ENCODE assay signal across 9 mouse cellular contexts in genomic region chr15:81904939-81905338, GRCm38 (mm10). TPM values are rescaled to one million over a fixed set of nuclear protein-coding genes. Genes with fewer than 3 reads are reported as not detected.
A peak's percentile ranks its signal among the peaks of the same experiment; 100 is the strongest.
DNase-seq lines count a peak whose midpoint lies in the region; ATAC-seq and TF ChIP-seq lines count a peak whose summit lies in the region.
"Had no signal": no experiment of that assay in that cellular context is flagged by ENCODE, and none has a peak within 500 bp of the region (broad histone marks: within the 10 kb centered on the region; RNA-seq: fewer than 3 reads in every experiment).

No protein-coding gene starts in this region.

- peak; percentile 63 to 86 for DNase-seq in heart, postnatal 10 days
- DNase-seq in heart, embryonic 10.5 days (ENCODE audit: low spot score), result no peak
- peak; percentile 76 for DNase-seq in CH12.LX (ENCODE audit: extremely low read depth)
- DNase-seq in brain, adult 2 months (ENCODE audit: low read depth, low spot score), result peak; percentile 82
- peak; percentile 56 to 83 for DNase-seq in layer of hippocampus, adult 18-20 months (ENCODE audit: low spot score in 2 of 2)
- DNase-seq in spleen, postnatal 14 days (ENCODE audit: low spot score in 2 of 2), result peak; percentile 40 to 72

- peak; percentile 82 to 90 for TF ChIP-seq CTCF in CH12.LX (conservative IDR thresholded peaks at IDR 0.05 in 1 of 2, IDR thresholded peaks at IDR 0.05 in 1 of 2; ENCODE audit: low read depth in 2 of 2, low read length in 2 of 2)

- no peak for TF ChIP-seq POLR2A in CH12.LX (IDR thresholded peaks at IDR 0.05; ENCODE audit: low read depth, low read length)

- no peak overlapping the region for H3K4me3 ChIP-seq in heart, embryonic 10.5 days
- no peak overlapping the region for H3K4me3 ChIP-seq in CH12.LX (replicated peaks in 1 of 3; ENCODE audit: low read depth in 2 of 3, low read length in 2 of 3, poor library complexity in 1 of 3)
- H3K4me3 ChIP-seq: embryonic facial prominence, embryonic 15.5 days had no signal

- peak; percentile 57 for ATAC-seq in erythroid progenitor cell, adult 5-6 weeks (replicated peaks; ENCODE audit: low FRiP score, poor library complexity, severe bottlenecking)
- ATAC-seq in megakaryocyte, adult 5-6 weeks (ENCODE audit: poor library complexity, severe bottlenecking), result peak; percentile 51; the same call in 1 of the 2 replicates

- dilution Hi-C loops in CH12.LX (cut with MboI; ENCODE audit: extremely low pct_ligation_motif_present, extremely low pct_unique_long_range_greater_than_20kb, low sequenced_read_pairs), result no loop called here

- TF ChIP-seq EP300 in CH12.LX (IDR thresholded peaks at IDR 0.05; ENCODE audit: low read length), result no peak

- peak; percentile 77 for TF ChIP-seq RAD21 in CH12.LX (IDR thresholded peaks at IDR 0.05; ENCODE audit: low read depth, low read length)

- no peaks in the 10 kb centered on the region for H3K4me1 ChIP-seq in heart, embryonic 10.5 days
- peaks cover 0 to 7% of the 10 kb centered on the region in 2 experiments; a peak in 2 of 4 replicates for H3K4me1 ChIP-seq in CH12.LX (ENCODE audit: control insufficient read depth in 1 of 2, insufficient read depth in 2 of 2)
- H3K4me1 ChIP-seq: embryonic facial prominence, embryonic 15.5 days had no signal

- 35% methylated on average over 2 of the region's 2 CpGs for WGBS in heart, embryonic 10.5 days

- no peaks in the 10 kb centered on the region for H3K9me3 ChIP-seq in heart, embryonic 10.5 days
- no peaks in the 10 kb centered on the region for H3K9me3 ChIP-seq in CH12.LX (replicated peaks; ENCODE audit: low read length)
- H3K9me3 ChIP-seq: embryonic facial prominence, embryonic 15.5 days had no signal

- intact Hi-C loops in heart, postnatal 10 days (cut with DNase I), result loop anchor here (1.0 kb wide), 1 partner anchor 74 kb away; no protein-coding TSS in a partner anchor

- H3K9ac ChIP-seq in CH12.LX (ENCODE audit: insufficient read depth, low read depth), result no peak overlapping the region
- H3K9ac ChIP-seq: embryonic facial prominence, embryonic 15.5 days had no signal

- in situ Hi-C loops in CH12.LX (cut with MboI; ENCODE audit: low pct_ligation_motif_present, low pct_unique_long_range_greater_than_20kb, low sequenced_read_pairs), result loop anchor here (5.0 to 25.0 kb wide), 2 partner anchors 73 to 193 kb away; no protein-coding TSS in a partner anchor

- H3K27me3 ChIP-seq in heart, embryonic 10.5 days (ENCODE audit: insufficient read depth, poor library complexity, severe bottlenecking), result no peaks in the 10 kb centered on the region
- no peaks in the 10 kb centered on the region for H3K27me3 ChIP-seq in CH12.LX (replicated peaks)
- H3K27me3 ChIP-seq: embryonic facial prominence, embryonic 15.5 days had no signal

- no peaks in the 10 kb centered on the region for H3K79me2 ChIP-seq in CH12.LX (replicated peaks; ENCODE audit: control insufficient read depth, extremely low read depth, insufficient read depth, poor library complexity, severe bottlenecking)

- H3K36me3 ChIP-seq in heart, embryonic 10.5 days, result peaks cover 98% of the 10 kb centered on the region
- H3K36me3 ChIP-seq in CH12.LX (replicated peaks in 1 of 2; ENCODE audit: control insufficient read depth in 1 of 2, insufficient read depth in 1 of 2, low read length in 1 of 2), result peaks cover 83 to 97% of the 10 kb centered on the region in 2 experiments

- H3K27ac ChIP-seq in heart, embryonic 10.5 days, result no peak overlapping the region
- H3K27ac ChIP-seq in CH12.LX (ENCODE audit: insufficient read depth, low read depth), result no peak overlapping the region
- H3K27ac ChIP-seq: embryonic facial prominence, embryonic 15.5 days had no signal

- H3K4me2 ChIP-seq in CH12.LX (ENCODE audit: insufficient read depth, low read depth, poor library complexity, severe bottlenecking), result no peak overlapping the region
- H3K4me2 ChIP-seq: embryonic facial prominence, embryonic 15.5 days had no signal

TF ChIP-seq in CH12.LX, 34 proteins besides CTCF, POLR2A, EP300 and RAD21:
- TF ChIP-seq CHD2 (IDR thresholded peaks at IDR 0.05; ENCODE audit: low read length), result no peak
- no peak for TF ChIP-seq MXI1 (IDR thresholded peaks at IDR 0.05; ENCODE audit: low read depth, low read length)
- no peak for TF ChIP-seq NRF1 (IDR thresholded peaks at IDR 0.05; ENCODE audit: low read depth, low read length)
- TF ChIP-seq KAT2A (IDR thresholded peaks at IDR 0.05; ENCODE audit: insufficient replicate concordance, low read length), result no peak
- peak; percentile 66 for TF ChIP-seq SMC3 (IDR thresholded peaks at IDR 0.05; ENCODE audit: low read depth, low read length)
- TF ChIP-seq ZKSCAN1 (IDR thresholded peaks at IDR 0.05; ENCODE audit: borderline replicate concordance, low read depth, low read length), result no peak
- TF ChIP-seq GABPA (IDR thresholded peaks at IDR 0.05; ENCODE audit: insufficient replicate concordance, low read depth, low read length), result no peak
- TF ChIP-seq JUN (IDR thresholded peaks at IDR 0.05; ENCODE audit: insufficient read depth, low read depth, low read length), result no peak

RNA-seq across cellular contexts. Expression of gene Polr3h, which starts 21.1 kb away (rescaled TPM):
- total RNA-seq in heart, postnatal 10 days (2021), result 10 to 100 TPM in 1 of 2 experiments, 1 to 10 TPM in 1; 9.7 to 10.0 TPM
- 108 and 120 TPM in 2 replicates for polyA plus RNA-seq in heart, embryonic 10.5 days (2016; fragmentation: Nextera tagmentation; extraction: Ambion mirVana)
- 59.3 and 64.9 TPM in 2 replicates for total RNA-seq in CH12.LX (2012; rRNA removed)
- 40.5 and 40.7 TPM in 2 replicates for total RNA-seq in CH12.LX (2014; rRNA removed)
- 153 and 224 TPM in 2 replicates for polyA plus RNA-seq in CH12.LX (2012; ENCODE audit: insufficient read length, low read depth)
- 1.1 and 6.7 TPM in 2 replicates for total RNA-seq in erythroid progenitor cell, adult 5-6 weeks (2015; ENCODE audit: low replicate concordance)
- 6.0 and 9.1 TPM in 2 replicates for total RNA-seq in erythroid progenitor cell, adult 5-6 weeks (2017; ENCODE audit: low replicate concordance)
- 10 to 100 TPM; 47.4 to 50.7 TPM for total RNA-seq in layer of hippocampus, adult 18-20 months (2021)
- 2.7 and 3.9 TPM in 2 replicates for total RNA-seq in megakaryocyte, adult 5-6 weeks (2015)
- 5.5 and 7.8 TPM in 2 replicates for total RNA-seq in megakaryocyte, adult 5-6 weeks (2017)

RNA-seq across cellular contexts. Expression of gene Csdc2, which starts 31.6 kb away (rescaled TPM):
- 10 to 100 TPM in 1 of 2 experiments, 1 to 10 TPM in 1; 7.8 to 19.8 TPM for total RNA-seq in heart, postnatal 10 days (2021)
- polyA plus RNA-seq in heart, embryonic 10.5 days (2016; fragmentation: Nextera tagmentation; extraction: Ambion mirVana), result 6.4 and 7.4 TPM in 2 replicates
- total RNA-seq in CH12.LX (2012; rRNA removed) (0.08 and 0.13 TPM in 2 replicates), CH12.LX (2014; rRNA removed) (not detected in 2 replicates)
- polyA plus RNA-seq in CH12.LX (2012; ENCODE audit: insufficient read length, low read depth), result 0.43 and 0.45 TPM in 2 replicates
- not detected in 2 replicates for total RNA-seq in erythroid progenitor cell, adult 5-6 weeks (2015; ENCODE audit: low replicate concordance)
- total RNA-seq in erythroid progenitor cell, adult 5-6 weeks (2017; ENCODE audit: low replicate concordance), result not detected in 2 replicates
- total RNA-seq in layer of hippocampus, adult 18-20 months (2021), result 10 to 100 TPM; 71.1 to 72.6 TPM
- not detected in 2 replicates for total RNA-seq in megakaryocyte, adult 5-6 weeks (2015)
- total RNA-seq in megakaryocyte, adult 5-6 weeks (2017), result not detected in 2 replicates

RNA-seq across cellular contexts. Expression of gene Aco2, which starts 32.8 kb away (rescaled TPM):
- 1,000 to 10,000 TPM; 1,895 to 1,910 TPM for total RNA-seq in heart, postnatal 10 days (2021)
- 320 and 472 TPM in 2 replicates for polyA plus RNA-seq in heart, embryonic 10.5 days (2016; fragmentation: Nextera tagmentation; extraction: Ambion mirVana)
- total RNA-seq in CH12.LX (2012; rRNA removed) (177 and 190 TPM in 2 replicates), CH12.LX (2014; rRNA removed) (150 and 161 TPM in 2 replicates)
- 205 and 222 TPM in 2 replicates for polyA plus RNA-seq in CH12.LX (2012; ENCODE audit: insufficient read length, low read depth)
- total RNA-seq in erythroid progenitor cell, adult 5-6 weeks (2015; ENCODE audit: low replicate concordance), result 44.4 and 51.5 TPM in 2 replicates
- total RNA-seq in erythroid progenitor cell, adult 5-6 weeks (2017; ENCODE audit: low replicate concordance), result 72.2 and 113 TPM in 2 replicates
- 100 to 1,000 TPM; 452 to 460 TPM for total RNA-seq in layer of hippocampus, adult 18-20 months (2021)
- total RNA-seq in megakaryocyte, adult 5-6 weeks (2015), result 47.0 and 58.7 TPM in 2 replicates
- 82.3 and 89.4 TPM in 2 replicates for total RNA-seq in megakaryocyte, adult 5-6 weeks (2017)

RNA-seq across cellular contexts. Expression of gene Phf5a, which starts 33.2 kb away (rescaled TPM):
- total RNA-seq in heart, postnatal 10 days (2021), result 10 to 100 TPM; 51.7 to 56.0 TPM
- 154 and 200 TPM in 2 replicates for polyA plus RNA-seq in heart, embryonic 10.5 days (2016; fragmentation: Nextera tagmentation; extraction: Ambion mirVana)
- total RNA-seq in CH12.LX (2012; rRNA removed), result 86.3 and 126 TPM in 2 replicates
- total RNA-seq in CH12.LX (2014; rRNA removed), result 116 and 137 TPM in 2 replicates
- polyA plus RNA-seq in CH12.LX (2012; ENCODE audit: insufficient read length, low read depth), result 177 and 228 TPM in 2 replicates
- total RNA-seq in erythroid progenitor cell, adult 5-6 weeks (2015; ENCODE audit: low replicate concordance), result 49.0 and 58.3 TPM in 2 replicates
- 18.6 and 46.0 TPM in 2 replicates for total RNA-seq in erythroid progenitor cell, adult 5-6 weeks (2017; ENCODE audit: low replicate concordance)
- 10 to 100 TPM; 34.3 to 36.2 TPM for total RNA-seq in layer of hippocampus, adult 18-20 months (2021)
- 65.3 and 85.6 TPM in 2 replicates for total RNA-seq in megakaryocyte, adult 5-6 weeks (2015)
- 30.1 and 34.0 TPM in 2 replicates for total RNA-seq in megakaryocyte, adult 5-6 weeks (2017)

RNA-seq across cellular contexts. Expression of gene Tob2, which starts 46.3 kb away (rescaled TPM):
- 10 to 100 TPM; 56.5 to 78.6 TPM for total RNA-seq in heart, postnatal 10 days (2021)
- 13.0 and 15.6 TPM in 2 replicates for polyA plus RNA-seq in heart, embryonic 10.5 days (2016; fragmentation: Nextera tagmentation; extraction: Ambion mirVana)
- total RNA-seq in CH12.LX (2012; rRNA removed), result 21.8 and 25.3 TPM in 2 replicates
- 5.0 and 5.6 TPM in 2 replicates for total RNA-seq in CH12.LX (2014; rRNA removed)
- 18.9 and 22.0 TPM in 2 replicates for polyA plus RNA-seq in CH12.LX (2012; ENCODE audit: insufficient read length, low read depth)
- total RNA-seq in erythroid progenitor cell, adult 5-6 weeks (2015; ENCODE audit: low replicate concordance), result 9.7 and 10.5 TPM in 2 replicates
- total RNA-seq in erythroid progenitor cell, adult 5-6 weeks (2017; ENCODE audit: low replicate concordance), result 8.7 and 9.4 TPM in 2 replicates
- 10 to 100 TPM; 33.8 to 45.2 TPM for total RNA-seq in layer of hippocampus, adult 18-20 months (2021)
- 36.1 and 38.2 TPM in 2 replicates for total RNA-seq in megakaryocyte, adult 5-6 weeks (2015)
- 20.3 and 23.8 TPM in 2 replicates for total RNA-seq in megakaryocyte, adult 5-6 weeks (2017)

Comparison
In these comparisons a context has a peak if more than half of its experiments do, and no peak if none do; other contexts are left out.
1. RNA of gene Csdc2, which starts 31.6 kb away (total RNA-seq): 71.1 to 72.6 TPM in layer of hippocampus, adult 18-20 months and 7.8 to 19.8 TPM in heart, postnatal 10 days; 0.08 to 0.13 TPM in CH12.LX, not detected in erythroid progenitor cell, adult 5-6 weeks and not detected in megakaryocyte, adult 5-6 weeks; every median in the first group is over 4 times any median in the second.
2. RNA of gene Aco2, which starts 32.8 kb away (total RNA-seq): 1,895 to 1,910 TPM in heart, postnatal 10 days; 452 to 460 TPM in layer of hippocampus, adult 18-20 months, 150 to 190 TPM in CH12.LX, 47.0 to 89.4 TPM in megakaryocyte, adult 5-6 weeks and 44.4 to 113 TPM in erythroid progenitor cell, adult 5-6 weeks; every median in the first group is over 4 times any median in the second.